Mouse (Mus musculus): ENCODE measurements at regions not wholly inside any gene's neighbourhood (a gene's known extent, or its start where the extent isn't known, plus 50 kb on each side); places are given as distances from the start of the nearest gene placed in this dataset.

GRCm38 (mm10) chr3:149993199-149993598, 1002.8 kb upstream of the Adgrl2 start:
- TF ChIP-seq CTCF (conservative IDR thresholded peaks at IDR 0.05 in 1 of 2, IDR thresholded peaks at IDR 0.05 in 1 of 2; ENCODE audit: low read depth in 2 of 2, low read length in 2 of 2), result peak; percentile 16 to 25; a peak in 1 of 4 replicates
- TF ChIP-seq PAX5 (IDR thresholded peaks at IDR 0.05; ENCODE audit: low read length), result no peak
- TF ChIP-seq POLR2A (IDR thresholded peaks at IDR 0.05; ENCODE audit: low read depth, low read length), result no peak
- TF ChIP-seq ZC3H11A (IDR thresholded peaks at IDR 0.05; ENCODE audit: low read depth, low read length), result no peak
- TF ChIP-seq RAD21 (IDR thresholded peaks at IDR 0.05; ENCODE audit: low read depth, low read length), result peak; percentile 33
- TF ChIP-seq MEF2A (IDR thresholded peaks at IDR 0.05; ENCODE audit: borderline replicate concordance, low read depth, low read length), result no peak
- TF ChIP-seq IRF4 (IDR thresholded peaks at IDR 0.05; ENCODE audit: low read depth, low read length), result no peak
- TF ChIP-seq BHLHE40 (IDR thresholded peaks at IDR 0.05; ENCODE audit: low read depth, low read length), result no peak
- TF ChIP-seq NELFE (IDR thresholded peaks at IDR 0.05; ENCODE audit: low read depth, low read length), result no peak
- no peak for TF ChIP-seq SMC3 (IDR thresholded peaks at IDR 0.05; ENCODE audit: low read depth, low read length)
- TF ChIP-seq ZNF384 (IDR thresholded peaks at IDR 0.05; ENCODE audit: low read depth, low read length), result no peak
- no peak for TF ChIP-seq UBTF (IDR thresholded peaks at IDR 0.05; ENCODE audit: low read depth, low read length)
- no peak for TF ChIP-seq ZKSCAN1 (IDR thresholded peaks at IDR 0.05; ENCODE audit: borderline replicate concordance, low read depth, low read length)
